Mouse (Mus musculus) heart, embryonic 12.5 days (tissue): ENCODE results near the gene Pkd2. TPM values are rescaled to one million over a fixed set of nuclear protein-coding genes. Genes with fewer than 3 reads are reported as not detected.

Source experiments
- ATAC-seq: fragments of 200-750 bp; cut with Nextera tagmentation; 2 replicates; pipeline ENCODE4 v1.8.0; 2017; ENCODE audit warnings: moderate TSS enrichment, moderate library complexity; ENCODE audit not compliant: insufficient number of reproducible peaks, low FRiP score
- H3K27ac ChIP-seq: fragments of 300-500 bp; sonication (generic); 2 replicates; pipeline ENCODE4 v1.5.1; 2016; ENCODE audit warnings: mild to moderate bottlenecking, moderate library complexity; ENCODE audit not compliant: poor library complexity, severe bottlenecking
- H3K27me3 ChIP-seq: fragments of 300-500 bp; sonication (generic); replicated peaks from 2 replicates; pipeline ENCODE4 v1.6.1; 2016; ENCODE audit warnings: mild to moderate bottlenecking, moderate library complexity
- H3K36me3 ChIP-seq: fragments of 300-500 bp; sonication (generic); 2 replicates; pipeline ENCODE4 v1.6.1; 2016; ENCODE audit warnings: mild to moderate bottlenecking, moderate library complexity
- H3K4me1 ChIP-seq: fragments of 300-500 bp; sonication (generic); replicated peaks from 2 replicates; pipeline ENCODE4 v1.6.1; 2016; ENCODE audit warnings: mild to moderate bottlenecking
- H3K4me2 ChIP-seq: fragments of 300-500 bp; sonication (generic); 2 replicates; pipeline ENCODE4 v1.6.1; 2016; ENCODE audit warnings: mild to moderate bottlenecking, moderate library complexity
- H3K4me3 ChIP-seq: fragments of 300-500 bp; sonication (generic); 2 replicates; pipeline ENCODE4 v1.5.1; 2016; ENCODE audit warnings: mild to moderate bottlenecking
- H3K9ac ChIP-seq: fragments of 300-500 bp; sonication (generic); 2 replicates; pipeline ENCODE4 v1.6.1; 2016; ENCODE audit warnings: mild to moderate bottlenecking, moderate library complexity
- H3K9me3 ChIP-seq: fragments of 300-500 bp; sonication (generic); replicated peaks from 2 replicates; pipeline ENCODE4 v1.6.1; 2016; ENCODE audit warnings: mild to moderate bottlenecking, moderate library complexity
- WGBS: fragments of 180-500 bp; shearing (Covaris S2); methylation state at CpG from one replicate; pipeline ENCODE4 v1.1.7; 2016; 5-methylcytosine and 5-hydroxymethylcytosine counted together
- polyA plus RNA-seq: library from polyadenylated mRNA; unstranded; fragments of >200 nt; fragmentation: Nextera tagmentation; extraction: Ambion mirVana; gene quantifications from 2 replicates; pipeline ENCODE4 v1.2.1, GENCODE M21; 2016

Pkd2 gene
- 16.4 and 16.7 TPM in 2 replicates for polyA plus RNA-seq

- no peaks in the 10 kb centered on the region for H3K27me3 ChIP-seq
- peak; percentile 91 for ATAC-seq
Measured at GRCm38 (mm10) chr5:104458832-104459705, at the start of gene Pkd2. Gene Pkd2, plus strand, starts transcription at chr5:104459450.

GRCm38 (mm10) chr5:104415999-104416398, 43.3 kb upstream of the Pkd2 start:
- Histone ChIP-seq H3K9me3 (no peaks in the 10 kb centered on the region), H3K4me3 (no peak overlapping the region), H3K27ac (no peak overlapping the region), H3K4me1 (no peaks in the 10 kb centered on the region), H3K9ac (no peak overlapping the region), H3K36me3 (no peaks in the 10 kb centered on the region), H3K4me2 (no peak overlapping the region), H3K27me3 (no peaks in the 10 kb centered on the region)
- 75% methylated on average over 2 of the region's 2 CpGs for WGBS
- ATAC-seq = no peak

More at GRCm38 (mm10) chr5:104458832-104459705, at the start of gene Pkd2:
- Histone ChIP-seq H3K4me1 (peaks cover 13% of the 10 kb centered on the region), H3K27ac (peak within 1 kb of the TSS; percentile 91), H3K36me3 (peaks cover 9% of the 10 kb centered on the region; the same call in 1 of the 2 replicates), H3K9ac (peak within 1 kb of the TSS; percentile 97), H3K9me3 (no peaks in the 10 kb centered on the region), H3K4me3 (peak within 1 kb of the TSS; percentile 89), H3K4me2 (peak within 1 kb of the TSS; percentile 88)
- WGBS = 10% methylated on average over 46 of the region's 46 CpGs

GRCm38 (mm10) chr5:104417028-104417427, 42.2 kb upstream of the Pkd2 start:
- WGBS = 71% methylated on average over 3 of the region's 3 CpGs
- ATAC-seq = no peak
- H3K9me3 ChIP-seq = no peaks in the 10 kb centered on the region
- no peaks in the 10 kb centered on the region for H3K27me3 ChIP-seq
- no peak overlapping the region for H3K9ac ChIP-seq
- H3K4me2 ChIP-seq = no peak overlapping the region
- no peaks in the 10 kb centered on the region for H3K4me1 ChIP-seq
- no peak overlapping the region for H3K27ac ChIP-seq
- H3K4me3 ChIP-seq = no peak overlapping the region
- H3K36me3 ChIP-seq = no peaks in the 10 kb centered on the region

GRCm38 (mm10) chr5:104417721-104418120, 41.5 kb upstream of the Pkd2 start:
- no peaks in the 10 kb centered on the region for H3K27me3 ChIP-seq
- WGBS = 85% methylated on average over 1 of the region's 1 CpGs
- H3K36me3 ChIP-seq = no peaks in the 10 kb centered on the region
- H3K4me2 ChIP-seq = no peak overlapping the region
- no peak overlapping the region for H3K27ac ChIP-seq
- ATAC-seq = no peak
- H3K4me1 ChIP-seq = no peaks in the 10 kb centered on the region
- no peaks in the 10 kb centered on the region for H3K9me3 ChIP-seq
- no peak overlapping the region for H3K4me3 ChIP-seq
- no peak overlapping the region for H3K9ac ChIP-seq

GRCm38 (mm10) chr5:104422039-104422438, 37.2 kb upstream of the Pkd2 start:
- Histone ChIP-seq H3K9me3 (no peaks in the 10 kb centered on the region), H3K4me2 (no peak overlapping the region), H3K27me3 (no peaks in the 10 kb centered on the region), H3K27ac (no peak overlapping the region), H3K4me3 (no peak overlapping the region), H3K36me3 (no peaks in the 10 kb centered on the region), H3K4me1 (no peaks in the 10 kb centered on the region), H3K9ac (no peak overlapping the region)
- 64% methylated on average over 2 of the region's 2 CpGs for WGBS
- ATAC-seq = no peak

- Histone ChIP-seq H3K36me3 (no peaks in the 10 kb centered on the region), H3K4me1 (no peaks in the 10 kb centered on the region), H3K9me3 (no peaks in the 10 kb centered on the region), H3K9ac (no peak overlapping the region), H3K27me3 (no peaks in the 10 kb centered on the region), H3K27ac (no peak overlapping the region), H3K4me3 (no peak overlapping the region), H3K4me2 (no peak overlapping the region)
- no peak for ATAC-seq
- WGBS = 87% methylated on average over 3 of the region's 3 CpGs
Measured at GRCm38 (mm10) chr5:104423861-104424260, 35.4 kb upstream of the Pkd2 start.

- WGBS = 60% methylated on average over 8 of the region's 8 CpGs
- Histone ChIP-seq H3K27ac (no peak overlapping the region), H3K4me2 (no peak overlapping the region), H3K36me3 (no peaks in the 10 kb centered on the region), H3K4me3 (no peak overlapping the region), H3K4me1 (no peaks in the 10 kb centered on the region), H3K9ac (no peak overlapping the region), H3K27me3 (no peaks in the 10 kb centered on the region), H3K9me3 (no peaks in the 10 kb centered on the region)
- no peak for ATAC-seq
Measured at GRCm38 (mm10) chr5:104425949-104426348, 33.3 kb upstream of the Pkd2 start.

- peak overlapping the region; percentile 42 for H3K4me2 ChIP-seq
- ATAC-seq = no peak
- no peaks in the 10 kb centered on the region for H3K27me3 ChIP-seq
- no peak overlapping the region for H3K4me3 ChIP-seq
- H3K36me3 ChIP-seq = no peaks in the 10 kb centered on the region
- H3K27ac ChIP-seq = no peak overlapping the region
- H3K4me1 ChIP-seq = peaks cover 6% of the 10 kb centered on the region; the same call in 1 of the 2 replicates
- H3K9ac ChIP-seq = no peak overlapping the region
- H3K9me3 ChIP-seq = no peaks in the 10 kb centered on the region
- 33% methylated on average over 12 of the region's 12 CpGs for WGBS
Measured at GRCm38 (mm10) chr5:104432886-104433285, 26.4 kb upstream of the Pkd2 start.

GRCm38 (mm10) chr5:104433968-104434565, 25.2 kb upstream of the Pkd2 start:
- no peaks in the 10 kb centered on the region for H3K27me3 ChIP-seq
- 51% methylated on average over 6 of the region's 6 CpGs for WGBS
- H3K9ac ChIP-seq = no peak overlapping the region
- no peaks in the 10 kb centered on the region for H3K9me3 ChIP-seq
- H3K36me3 ChIP-seq = no peaks in the 10 kb centered on the region
- no peak overlapping the region for H3K4me2 ChIP-seq
- H3K4me1 ChIP-seq = peaks cover 6% of the 10 kb centered on the region; the same call in 1 of the 2 replicates
- no peak overlapping the region for H3K4me3 ChIP-seq
- no peak overlapping the region for H3K27ac ChIP-seq
- ATAC-seq = no peak

GRCm38 (mm10) chr5:104434835-104435301, 24.4 kb upstream of the Pkd2 start, which contains the start of gene Spp1:
Gene Spp1, plus strand, starts transcription at chr5:104435118.
- 60% methylated on average over 7 of the region's 7 CpGs for WGBS
- H3K27ac ChIP-seq = no peak within 1 kb of the TSS
- H3K27me3 ChIP-seq = no peaks in the 10 kb centered on the region
- no peaks in the 10 kb centered on the region for H3K9me3 ChIP-seq
- H3K4me1 ChIP-seq = peaks cover 6% of the 10 kb centered on the region; the same call in 1 of the 2 replicates
- no peak within 1 kb of the TSS for H3K9ac ChIP-seq
- H3K36me3 ChIP-seq = no peaks in the 10 kb centered on the region
- no peak within 1 kb of the TSS for H3K4me3 ChIP-seq
- no peak within 1 kb of the TSS for H3K4me2 ChIP-seq
- ATAC-seq = no peak

- Histone ChIP-seq H3K9me3 (no peaks in the 10 kb centered on the region), H3K4me1 (peaks cover 6% of the 10 kb centered on the region; the same call in 1 of the 2 replicates), H3K36me3 (no peaks in the 10 kb centered on the region), H3K4me2 (no peak overlapping the region), H3K27me3 (no peaks in the 10 kb centered on the region), H3K9ac (no peak overlapping the region), H3K27ac (no peak overlapping the region), H3K4me3 (no peak overlapping the region)
- 79% methylated on average over 7 of the region's 7 CpGs for WGBS
- no peak for ATAC-seq
Measured at GRCm38 (mm10) chr5:104436406-104437076, 22.7 kb upstream of the Pkd2 start.
